Comparison of ENCODE assay signal across 16 mouse cellular contexts in the genomic region with DNA sequence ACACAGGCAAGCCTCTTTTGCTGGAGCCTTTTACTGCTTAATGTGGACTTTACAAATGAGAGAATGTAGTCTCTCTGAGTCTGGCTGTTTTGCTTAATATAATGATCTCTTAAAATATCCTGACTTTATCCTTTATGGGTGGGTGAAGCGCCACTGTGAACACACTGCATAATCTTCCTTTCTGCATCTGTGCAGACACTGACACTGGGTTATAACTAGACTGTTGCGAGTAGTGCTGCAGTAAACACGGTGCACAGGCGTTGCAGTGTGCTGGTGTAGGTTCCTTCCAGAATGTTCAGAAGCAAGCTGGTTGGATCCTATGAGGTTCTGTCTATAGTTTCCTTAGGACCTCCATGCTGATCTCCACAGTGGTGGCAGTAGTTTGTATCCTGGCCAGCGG. TPM values are rescaled to one million over a fixed set of nuclear protein-coding genes. Genes with fewer than 3 reads are reported as not detected.
A peak's percentile ranks its signal among the peaks of the same experiment; 100 is the strongest.
DNase-seq lines count a peak whose midpoint lies in the region.
"Had no signal": no experiment of that assay in that cellular context is flagged by ENCODE, and none has a peak within 500 bp of the region (broad histone marks: within the 10 kb centered on the region; RNA-seq: fewer than 3 reads in every experiment).

No protein-coding gene starts in this region.

- peak; percentile 39 to 60 for DNase-seq in frontal cortex, adult 2 months (ENCODE audit: extremely low spot score in 1 of 2, low spot score in 1 of 2)
- no peak for DNase-seq in frontal cortex, postnatal 25 days (ENCODE audit: low spot score in 2 of 2)
- DNase-seq in right cerebral cortex, adult 18-20 months = peak; percentile 57
- no peak for DNase-seq in right cerebral cortex, postnatal 14 days
- peak; percentile 22 for DNase-seq in right cerebral cortex, postnatal 25 days
- DNase-seq in kidney, postnatal 25 days = no peak
- DNase-seq in cerebellum, adult 9-10 months = no peak
- DNase-seq: adrenal gland, postnatal 10 days; adrenal gland, postnatal 36 days; B cell, adult 2 months; cerebellum, adult 11 months; cerebellum, adult 2 months; cerebellum, postnatal 14 days; gastrocnemius, adult 2 months; gastrocnemius, postnatal 14 days; heart, adult 11 months had no signal

RNA-seq across cellular contexts. Expression of a gene that starts 37.3 kb away (rescaled TPM):
- polyA plus RNA-seq in frontal cortex, adult 2 months (2012; rRNA removed) = 45.7 and 47.6 TPM in 2 replicates

Comparison
In these comparisons a context has a peak if more than half of its experiments do, and no peak if none do; other contexts are left out.
1. DNase-seq: peak in frontal cortex, adult 2 months (2 of 2), right cerebral cortex, adult 18-20 months (single experiment) and right cerebral cortex, postnatal 25 days (single experiment); none in frontal cortex, postnatal 25 days (0 of 2), right cerebral cortex, postnatal 14 days (single experiment), kidney, postnatal 25 days (0 of 2) and cerebellum, adult 9-10 months (single experiment).